Mouse (Mus musculus): ENCODE results near the gene Rin2.
"Not testable (repeated sequence)": the region's sequence is repeated elsewhere in the genome, so short reads cannot be mapped to it uniquely, and the experiment has no call there.

The Rin2 gene

DNA sequence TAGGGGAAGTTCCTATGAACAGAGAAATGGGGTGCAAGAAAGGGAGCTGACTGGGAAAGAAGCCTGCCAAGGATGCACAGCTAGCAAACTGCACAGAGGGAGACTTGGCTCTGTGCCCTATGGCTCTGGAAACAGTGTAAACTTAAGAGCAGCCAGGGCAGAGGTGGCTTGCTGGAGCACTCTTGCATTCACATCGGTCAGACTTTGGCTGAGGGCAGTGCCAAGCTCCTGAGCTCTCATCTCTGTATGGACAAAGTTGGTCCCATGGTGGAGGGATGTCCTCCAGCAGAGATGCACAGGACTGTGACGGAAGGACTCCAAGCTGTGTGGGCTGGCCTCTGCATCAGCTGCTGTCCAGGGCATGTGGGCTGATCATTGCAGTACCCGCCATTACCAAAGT lies 8.5 kb downstream of the Rin2 start:
- in situ Hi-C loops (cut with MboI, MseI) = no loop called here

DNA sequence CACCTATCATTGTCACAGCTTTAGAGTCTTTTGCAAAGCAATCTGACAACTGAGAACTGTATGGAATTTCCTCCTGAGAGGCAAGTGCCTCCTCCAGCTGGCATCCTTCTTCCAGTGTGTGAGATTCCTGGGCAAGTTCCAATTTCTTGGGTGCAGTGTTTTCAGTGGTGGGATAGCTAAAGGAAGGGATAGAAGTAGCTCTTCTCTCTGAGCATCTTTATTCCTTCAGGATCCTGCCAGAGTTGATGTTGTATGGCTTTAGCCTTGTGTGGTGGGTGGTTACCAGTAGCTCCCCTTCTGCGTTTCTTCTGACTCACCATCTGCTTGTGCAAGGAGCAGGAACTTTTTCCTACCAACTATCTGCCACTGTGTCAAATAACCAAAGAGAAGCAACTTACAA lies 9.1 kb downstream of the Rin2 start:
- in situ Hi-C loops (cut with MboI, MseI) = no loop called here

DNA sequence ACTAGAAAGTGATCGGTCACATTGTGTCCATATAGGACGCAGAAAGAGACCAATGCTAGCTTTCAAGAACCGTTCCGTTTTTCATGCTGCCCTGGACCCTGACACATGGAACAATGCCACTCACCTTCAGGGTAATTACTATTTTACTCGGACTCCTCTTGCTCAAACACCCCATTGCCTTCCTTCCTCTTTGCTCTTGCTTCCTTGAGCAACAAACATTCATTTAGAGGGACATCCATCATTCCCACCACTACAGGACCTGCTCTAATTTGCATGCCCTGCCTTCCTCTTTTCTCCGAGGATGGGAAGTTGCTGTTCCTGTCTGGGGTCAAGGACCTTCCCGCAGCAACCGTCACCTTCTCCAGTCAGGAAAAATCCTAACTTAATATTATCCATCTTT lies 9.9 kb downstream of the Rin2 start:
- in situ Hi-C loops (cut with MboI, MseI) = no loop called here

DNA sequence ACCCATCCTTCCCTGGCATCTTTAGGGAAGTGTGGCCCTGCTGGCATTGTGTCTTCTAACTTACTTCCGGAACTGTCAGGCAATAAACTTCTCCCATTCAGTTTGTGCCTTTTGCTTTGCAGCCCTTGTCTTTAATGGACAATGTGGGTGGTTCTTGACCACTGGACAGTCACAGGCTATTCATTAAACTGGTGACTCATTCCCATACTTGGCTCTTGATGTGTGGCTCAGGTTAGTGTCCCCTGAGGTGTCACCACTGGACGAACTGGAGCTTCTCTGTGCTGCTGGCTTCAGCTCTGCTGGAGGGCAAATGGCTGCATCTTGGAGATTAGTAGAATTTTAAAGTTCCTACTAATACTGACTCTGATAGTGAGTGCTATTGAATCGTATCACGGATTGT lies 11.0 kb downstream of the Rin2 start:
- in situ Hi-C loops (cut with MboI, MseI) = no loop called here

DNA sequence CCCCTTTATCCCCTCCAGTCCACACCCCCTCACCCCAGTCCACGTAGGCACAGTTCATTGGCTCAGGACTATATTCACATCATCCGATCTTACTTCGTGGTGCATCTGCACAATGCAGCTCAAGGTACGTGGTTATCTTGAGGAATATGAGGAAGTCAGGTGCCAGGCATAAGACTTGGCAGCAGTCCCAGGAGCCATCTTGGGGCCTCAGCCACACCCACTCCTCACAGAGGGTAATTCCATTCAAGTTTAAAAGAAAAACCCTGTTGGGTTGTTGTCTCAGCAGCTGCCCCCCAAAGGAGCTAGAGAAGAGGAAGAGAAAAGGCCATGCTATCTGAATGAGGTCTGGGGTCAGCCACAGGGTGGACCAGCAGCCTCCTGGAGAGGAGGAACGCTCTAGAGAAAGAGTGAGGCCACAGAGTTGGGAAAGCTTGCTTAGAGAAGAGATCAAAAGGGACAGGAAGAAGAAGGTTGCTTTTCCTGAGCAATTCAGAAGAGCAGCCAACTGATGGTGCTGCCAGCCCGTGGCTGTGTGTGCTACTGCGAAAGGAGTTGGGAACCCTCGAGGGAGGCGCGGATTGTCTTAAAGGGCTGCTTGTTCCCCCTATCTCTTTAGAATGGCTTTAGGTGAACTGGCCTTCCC lies 16.5 kb downstream of the Rin2 start:
- in situ Hi-C loops (cut with MboI, MseI) = no loop called here

DNA sequence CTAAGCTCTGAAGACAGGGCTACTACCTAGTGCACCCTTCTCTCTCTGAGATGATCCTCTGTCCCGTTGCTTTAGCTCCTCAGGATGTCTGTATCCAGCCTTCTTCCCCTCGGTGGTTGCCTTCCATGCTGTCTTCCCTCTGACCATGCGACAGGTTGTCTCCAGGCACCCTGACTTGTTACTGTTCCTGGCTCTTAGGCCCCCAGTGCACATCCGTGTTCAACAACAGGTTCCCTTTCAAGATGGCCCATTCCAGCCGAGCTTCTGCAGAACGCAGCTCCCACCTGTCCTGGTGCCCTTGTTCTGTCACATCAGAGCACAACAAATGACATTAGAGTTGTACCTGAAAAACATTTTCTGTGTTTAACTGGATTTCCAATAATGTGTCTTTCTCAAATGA lies 22.1 kb downstream of the Rin2 start:
- in situ Hi-C loops (cut with MboI, MseI) = loop anchor here in 1 of 2 experiments (5.0 kb wide), 1 partner anchor 185 kb away; no protein-coding TSS in a partner anchor

DNA sequence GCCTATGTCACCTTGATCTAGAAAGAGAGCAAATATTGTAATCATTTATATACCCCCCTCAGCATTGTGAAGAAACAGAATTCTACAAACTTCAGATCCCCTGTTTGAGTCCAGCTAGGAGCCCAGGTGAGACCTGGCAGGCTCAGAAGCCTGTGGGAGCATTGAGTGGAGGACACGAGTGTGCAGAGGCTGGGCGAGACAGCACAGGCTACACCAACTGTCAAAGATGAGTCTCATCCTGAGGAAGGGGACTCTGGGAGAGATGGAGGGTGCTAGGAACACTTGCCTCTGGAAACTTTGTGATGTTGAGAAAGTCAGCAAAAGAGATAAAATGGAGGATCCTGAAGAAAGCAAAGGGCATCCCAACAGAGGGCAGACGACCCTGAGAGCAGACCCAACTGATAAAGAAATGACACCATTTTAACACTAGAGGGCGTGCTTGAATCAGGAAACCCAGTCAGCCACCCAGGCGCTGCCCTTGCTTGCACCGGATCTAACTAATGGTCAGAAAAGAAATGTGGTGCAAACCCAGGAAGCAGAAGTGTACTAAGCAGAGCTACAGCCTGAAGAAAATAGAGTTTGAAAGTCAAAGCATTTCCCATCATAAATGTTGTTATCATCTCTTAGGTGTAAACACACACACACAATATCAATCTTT lies 24.5 kb downstream of the Rin2 start:
- in situ Hi-C loops (cut with MboI, MseI) = loop anchor here (5.0 kb wide), 1 partner anchor 183 kb away; no protein-coding TSS in a partner anchor

DNA sequence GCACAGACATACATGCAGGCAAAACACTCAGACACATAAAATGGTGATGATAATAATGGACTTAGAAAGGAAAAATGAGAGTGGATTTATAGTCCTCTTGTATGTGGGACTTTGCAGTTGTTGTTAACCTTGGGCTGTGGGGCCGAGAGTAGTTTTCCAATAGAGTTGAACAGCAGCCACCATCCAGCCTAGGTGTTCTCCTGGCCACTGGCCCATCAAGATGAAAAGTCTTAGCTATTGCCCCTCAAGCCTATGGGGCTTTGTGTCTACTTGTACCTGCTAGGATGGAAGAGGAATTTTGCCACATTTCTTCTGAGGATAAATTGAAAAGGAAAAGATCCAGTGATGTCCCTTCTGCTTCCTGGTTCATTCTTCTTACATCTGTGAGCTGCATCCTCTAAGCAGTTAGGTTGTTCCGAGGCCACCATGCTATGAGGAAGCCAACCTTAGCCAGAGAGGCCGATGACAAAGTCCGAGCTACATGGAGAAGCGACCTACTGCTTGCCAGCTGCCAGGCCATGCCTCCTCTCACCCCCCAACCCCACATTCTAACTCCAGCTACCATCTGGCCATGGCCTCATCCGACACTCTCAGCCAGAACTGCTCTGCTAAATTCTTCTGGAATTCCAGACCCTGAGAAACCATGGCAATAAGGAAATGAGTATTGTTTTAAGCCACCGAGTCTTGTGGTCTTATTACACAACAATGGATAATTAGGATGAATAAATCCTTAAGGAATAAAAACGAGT lies 25.4 kb downstream of the Rin2 start:
- in situ Hi-C loops (cut with MboI, MseI) = loop anchor here in 1 of 2 experiments (5.0 kb wide), 1 partner anchor 182 kb away; no protein-coding TSS in a partner anchor

DNA sequence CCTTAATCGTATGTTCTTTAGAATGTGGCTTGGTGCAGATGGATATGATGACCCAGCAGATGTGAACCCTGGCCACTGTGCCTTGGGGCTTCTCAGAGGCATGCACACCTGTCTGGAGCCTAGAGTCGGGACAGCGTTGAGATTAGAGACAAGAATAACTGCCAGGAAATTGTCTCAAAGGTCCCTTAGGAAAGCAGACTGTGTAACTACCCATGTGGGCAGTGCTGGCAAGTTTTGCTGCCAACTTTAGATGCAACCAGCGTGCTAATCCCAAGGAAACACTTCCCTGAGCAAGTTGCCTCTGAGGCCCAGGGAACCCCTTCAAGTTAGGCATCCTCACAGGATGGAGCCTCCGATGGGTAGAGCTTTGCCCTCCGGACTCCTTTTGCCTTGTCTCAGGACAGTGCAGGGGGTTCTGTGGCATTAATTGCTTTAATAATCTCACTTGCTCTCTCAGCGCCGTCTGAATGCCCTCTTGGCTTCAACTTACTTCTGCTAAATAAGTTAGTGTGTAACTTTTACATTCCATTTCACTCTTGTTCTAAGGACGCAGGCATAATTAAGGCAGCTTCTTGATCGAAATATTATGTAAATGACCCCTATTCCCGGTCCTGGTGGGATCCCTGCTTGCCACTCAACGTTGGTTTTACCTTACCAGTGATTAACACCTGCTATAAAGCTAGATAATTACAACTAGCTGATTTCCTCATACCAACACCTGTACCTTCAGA lies 26.8 kb downstream of the Rin2 start:
- in situ Hi-C loops (cut with MboI, MseI) = loop anchor here in 1 of 2 experiments (5.0 kb wide), 1 partner anchor 181 kb away; no protein-coding TSS in a partner anchor

DNA sequence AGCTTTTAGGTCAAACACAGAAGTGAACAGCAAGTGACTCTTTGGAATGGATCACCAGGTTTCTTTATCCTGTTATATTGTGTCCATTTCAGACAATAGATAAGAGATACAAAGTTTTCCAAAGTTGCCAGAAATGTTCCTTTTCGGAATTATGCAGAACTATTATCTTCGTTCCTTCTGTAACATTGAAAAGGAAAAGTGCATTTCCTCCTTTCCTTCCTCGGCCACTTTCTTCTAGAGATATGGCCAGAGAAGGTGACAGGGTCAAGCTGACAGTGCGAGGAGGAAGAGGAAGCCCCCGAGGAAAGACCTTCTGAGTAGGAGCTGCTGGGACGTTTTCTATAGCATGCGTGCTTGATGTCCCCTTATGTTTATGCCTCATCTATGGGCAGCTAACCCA lies 29.7 kb downstream of the Rin2 start:
- in situ Hi-C loops (cut with MboI, MseI) = loop anchor here (5.0 kb wide), 2 partner anchors 178 to 248 kb away; no protein-coding TSS in a partner anchor

DNA sequence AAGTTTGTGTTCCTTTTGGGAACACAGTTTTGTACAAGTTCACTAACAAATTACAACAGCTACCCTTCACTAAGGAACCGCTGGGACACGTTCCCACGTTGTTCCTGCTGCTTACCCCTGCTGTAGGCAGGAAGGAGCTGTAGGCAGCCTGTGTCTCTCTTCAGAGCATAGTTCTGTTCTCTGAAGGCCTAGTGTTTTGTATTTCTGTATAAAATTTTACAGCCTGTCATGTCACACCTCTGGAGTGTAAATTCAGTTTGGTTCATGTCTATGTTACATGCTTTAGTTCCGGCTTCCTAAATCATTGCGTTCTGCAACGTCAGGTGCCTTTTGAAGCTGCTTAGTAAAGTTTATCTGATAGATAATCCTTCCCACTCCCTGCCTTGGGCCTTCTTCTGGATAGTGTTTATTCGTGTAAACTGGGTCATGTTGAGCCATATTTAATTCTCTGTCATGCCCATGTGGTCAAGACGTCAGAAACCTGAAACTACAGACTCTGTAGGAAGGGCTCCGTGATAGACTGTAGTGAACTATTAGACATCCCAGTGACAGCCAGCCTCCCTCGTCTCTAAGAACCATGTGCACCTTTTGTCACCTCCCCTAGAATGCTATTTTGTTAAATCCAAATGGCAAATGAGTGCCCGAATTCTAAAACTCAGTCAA lies 34.8 kb downstream of the Rin2 start:
- in situ Hi-C loops (cut with MboI, MseI) = loop anchor here in 1 of 2 experiments (5.0 kb wide), 1 partner anchor 242 kb away; no protein-coding TSS in a partner anchor

DNA sequence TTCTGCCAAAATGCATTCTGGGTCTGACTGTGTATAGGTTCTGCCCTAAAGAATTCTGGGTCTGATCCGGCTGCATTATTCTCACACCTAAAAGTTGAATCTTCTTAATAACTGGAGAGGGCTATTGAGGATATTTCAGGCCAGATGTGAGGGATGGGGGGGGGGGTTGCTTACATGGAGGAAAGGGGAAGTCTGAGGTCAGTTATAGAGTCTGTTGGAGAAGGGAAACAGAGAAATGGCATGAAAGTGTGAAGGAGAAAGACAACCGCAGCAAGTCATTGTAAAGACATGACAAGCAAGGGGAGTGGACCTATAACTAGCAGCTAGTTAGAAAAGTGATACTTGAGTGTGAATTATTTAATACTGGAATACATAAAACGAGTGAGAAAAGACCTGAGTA lies 36.5 kb downstream of the Rin2 start:
- in situ Hi-C loops (cut with MboI, MseI) = no loop called here

DNA sequence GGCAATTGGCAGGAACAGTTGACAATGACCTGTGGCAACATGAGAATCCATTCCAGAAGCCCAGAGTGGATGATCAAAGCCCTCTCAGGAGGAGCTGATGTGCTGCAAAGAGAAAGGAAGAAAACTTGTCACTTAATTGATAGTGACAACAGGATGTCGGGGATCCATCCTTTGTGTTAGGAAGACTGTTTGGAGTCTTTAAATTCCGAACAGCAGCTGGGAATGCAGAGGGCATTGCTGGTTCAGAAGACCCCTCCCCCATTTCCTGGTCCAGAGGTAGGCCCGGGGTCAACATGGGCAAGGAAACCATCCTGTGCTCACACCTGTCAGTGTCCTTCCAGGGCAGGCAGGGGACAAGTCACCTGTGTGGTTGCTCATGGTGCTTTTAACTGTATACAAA lies 37.0 kb downstream of the Rin2 start:
- in situ Hi-C loops (cut with MboI, MseI) = no loop called here

DNA sequence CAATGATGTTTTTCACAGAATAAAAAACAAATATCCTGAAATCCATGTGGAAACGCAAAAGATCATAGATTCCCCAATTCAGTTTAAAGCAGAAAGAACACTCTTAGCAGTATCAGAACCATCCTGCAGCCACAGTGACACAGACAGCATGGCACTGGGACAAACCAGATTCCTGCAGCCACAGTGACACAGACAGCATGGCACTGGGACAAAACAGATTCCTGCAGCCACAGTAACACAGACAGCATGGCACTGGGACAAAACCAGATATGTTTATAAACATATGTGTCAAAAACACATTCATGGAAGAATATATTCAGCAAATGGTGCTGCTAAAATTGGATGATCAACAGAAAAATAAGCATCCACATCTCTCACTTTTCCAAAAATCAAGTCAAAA lies 42.5 kb downstream of the Rin2 start:
- in situ Hi-C loops (cut with MboI, MseI) = no loop called here

DNA sequence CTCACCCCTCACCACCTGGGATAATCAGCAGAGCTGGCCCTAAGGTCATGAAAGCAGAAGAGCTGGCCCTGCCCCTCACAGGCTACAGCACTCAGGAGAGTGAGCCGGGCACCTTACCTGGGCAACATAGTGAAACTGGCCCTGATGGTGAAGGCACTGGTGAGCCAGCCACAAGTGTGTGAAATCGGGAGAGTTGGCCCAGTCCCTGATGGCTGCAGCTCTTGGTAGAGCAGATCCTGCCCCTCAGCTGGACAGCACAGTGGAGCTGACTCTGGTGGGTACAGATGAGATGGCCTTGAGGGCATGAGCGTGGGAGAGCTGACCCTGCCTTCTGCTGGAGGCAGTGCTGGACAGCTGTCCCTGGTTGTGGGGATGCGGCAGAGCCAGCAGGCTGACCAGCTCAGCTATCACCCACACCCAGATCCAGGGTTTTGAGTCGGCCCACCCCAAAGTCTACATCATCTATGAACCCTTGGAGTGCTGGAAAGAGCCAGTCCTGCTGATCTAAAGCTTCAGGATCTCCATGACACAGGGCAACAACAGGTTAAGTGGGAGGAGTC lies 43.7 kb downstream of the Rin2 start:
- in situ Hi-C loops (cut with MboI, MseI) = no loop called here

DNA sequence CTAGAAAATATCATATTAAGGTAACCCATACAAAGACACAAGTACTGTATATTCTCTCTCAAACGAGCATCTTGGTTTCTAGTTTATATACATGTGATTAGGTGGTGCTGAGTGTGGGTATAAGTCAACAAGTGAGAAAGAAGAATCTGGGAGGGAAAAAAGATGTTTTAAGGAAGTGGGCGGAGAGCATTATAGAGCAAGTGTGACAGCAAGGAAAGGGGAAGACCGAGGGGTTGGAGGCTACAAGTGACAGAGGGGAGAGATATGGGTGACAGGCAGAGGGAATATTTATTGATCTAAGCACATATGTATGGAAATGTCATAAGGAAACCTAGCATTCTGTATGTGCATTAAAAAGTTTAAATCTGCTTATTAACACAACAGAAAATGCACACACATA lies 45.1 kb downstream of the Rin2 start:
- in situ Hi-C loops (cut with MboI, MseI) = no loop called here

DNA sequence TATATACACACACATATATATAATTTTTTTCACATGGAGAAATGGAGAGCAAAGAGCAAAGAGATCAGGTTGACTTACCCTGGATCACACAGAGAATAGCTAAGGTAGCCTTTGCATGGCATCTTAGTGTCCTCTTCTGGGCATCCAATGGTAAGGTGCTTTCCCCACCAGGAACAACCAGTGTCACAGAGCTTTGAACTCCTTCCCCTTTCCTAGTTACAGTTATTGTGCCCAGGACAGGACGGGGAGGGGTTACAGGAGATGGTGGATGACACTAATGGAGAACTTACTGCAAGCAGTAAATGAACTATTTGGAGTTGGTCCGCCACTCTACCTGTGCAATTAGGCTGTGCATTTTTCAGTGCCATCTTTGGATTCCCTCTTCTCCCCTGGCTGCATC lies 45.7 kb downstream of the Rin2 start:
- in situ Hi-C loops (cut with MboI, MseI) = no loop called here

DNA sequence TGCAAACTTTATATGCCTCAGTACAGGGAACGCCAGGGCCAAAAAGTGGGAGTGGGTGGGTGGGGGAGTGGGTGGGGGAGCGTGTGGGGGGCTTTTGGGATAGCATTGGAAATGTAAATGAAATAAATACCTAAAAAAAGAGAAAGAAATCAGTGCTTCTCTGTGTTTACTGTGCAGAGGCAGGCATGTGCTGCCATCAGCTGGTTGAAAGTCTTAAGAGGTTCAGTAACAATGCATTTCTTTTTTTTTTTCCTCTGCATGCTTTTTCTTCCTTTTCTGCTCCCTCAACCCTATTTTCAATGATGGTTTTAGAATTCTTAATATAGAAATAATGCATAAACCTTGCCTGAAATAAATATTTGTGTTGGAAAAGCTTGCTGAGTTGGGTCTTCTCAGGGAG lies 47.3 kb downstream of the Rin2 start:
- in situ Hi-C loops (cut with MboI, MseI) = not testable (repeated sequence)

DNA sequence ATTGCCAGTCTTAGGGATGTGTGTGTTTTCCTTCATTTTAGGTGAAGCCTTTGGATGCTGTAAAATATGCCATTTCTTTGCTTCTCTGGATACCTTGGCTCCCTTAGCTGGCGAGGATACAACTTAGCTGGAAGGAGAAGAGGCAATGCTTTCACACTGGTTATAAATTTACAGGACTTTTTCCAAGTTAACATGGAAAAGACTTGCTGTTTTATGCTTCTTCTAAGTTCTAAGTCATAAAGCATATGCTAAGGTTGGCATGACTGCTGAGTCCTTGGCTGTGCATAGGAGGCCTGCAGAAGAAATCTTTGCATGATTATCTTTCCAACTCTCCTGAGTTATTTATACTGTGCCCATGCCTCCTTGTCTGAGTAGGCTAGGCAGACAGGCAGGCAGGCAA lies 49.3 kb downstream of the Rin2 start:
- in situ Hi-C loops (cut with MboI, MseI) = no loop called here

DNA sequence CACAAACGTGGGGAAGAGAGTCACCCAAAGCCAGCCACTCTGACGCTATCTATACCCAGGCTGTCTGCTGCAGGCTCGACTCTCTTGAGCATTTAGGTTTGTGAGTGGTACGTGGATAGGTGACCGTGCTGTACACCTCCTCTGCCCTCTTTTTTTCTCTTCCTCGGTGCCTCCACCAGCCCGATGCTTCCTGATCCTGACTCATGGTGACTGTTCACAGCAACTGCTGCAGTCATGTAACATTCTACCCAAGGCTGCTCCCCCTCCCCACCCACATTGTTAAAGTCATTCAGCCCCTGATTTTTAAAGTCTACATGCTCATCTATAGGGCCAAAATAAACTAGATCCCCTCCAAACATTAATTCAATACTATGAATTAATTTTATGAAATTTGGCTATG lies 54.4 kb downstream of the Rin2 start:
- in situ Hi-C loops (cut with MboI, MseI) = no loop called here
